Mouse (Mus musculus) thymus, adult 2 months (tissue): ENCODE measurements around the gene Gm6614. TPM values are rescaled to one million over a fixed set of nuclear protein-coding genes. Genes with fewer than 3 reads are reported as not detected.
"Not testable (repeated sequence)": the region's sequence is repeated elsewhere in the genome, so short reads cannot be mapped to it uniquely, and the experiment has no call there.

Source experiments
- DNase-seq: peaks from one replicate; pipeline ENCODE4 v3.0.0; 2021
- H3K27ac ChIP-seq: fragments of 200-500 bp; 2 replicates; pipeline ENCODE4 v1.5.1; 2012; ENCODE audit warnings: low read length, control low read depth; ENCODE audit not compliant: control insufficient read depth, insufficient read depth
- H3K27me3 ChIP-seq: fragments of 200-500 bp; 2 replicates; pipeline ENCODE4 v1.6.1; 2012; ENCODE audit warnings: mild to moderate bottlenecking, low read length, moderate library complexity, mixed read lengths; ENCODE audit not compliant: control insufficient read depth, insufficient read depth
- H3K36me3 ChIP-seq: fragments of 200-500 bp; 2 replicates; pipeline ENCODE4 v1.6.1; 2012; ENCODE audit warnings: mild to moderate bottlenecking, low read length, moderate library complexity; ENCODE audit not compliant: control insufficient read depth, insufficient read depth
- H3K4me1 ChIP-seq: fragments of 200-500 bp; replicated peaks from 2 replicates; pipeline ENCODE4 v1.6.1; 2012; ENCODE audit warnings: low read length; ENCODE audit not compliant: control insufficient read depth, insufficient read depth
- H3K4me3 ChIP-seq: fragments of 200-500 bp; 2 replicates; pipeline ENCODE4 v1.5.1; 2012; ENCODE audit warnings: mild to moderate bottlenecking, low read length, control low read depth, moderate library complexity; ENCODE audit not compliant: control insufficient read depth, insufficient read depth
- CTCF ChIP-seq: fragments of 200-500 bp; IDR thresholded peaks from 2 replicates; pipeline ENCODE4 v1.5.1; 2012; ENCODE audit warnings: mild to moderate bottlenecking, control low read depth, low read length, moderate library complexity, borderline replicate concordance; ENCODE audit not compliant: control insufficient read depth, poor library complexity, insufficient read depth; ENCODE audit errors: extremely low read depth
- POLR2A ChIP-seq: fragments of 200-500 bp; IDR thresholded peaks from 2 replicates; pipeline ENCODE4 v1.6.1; 2012; ENCODE audit warnings: mild to moderate bottlenecking, low read length, control low read depth, moderate library complexity; ENCODE audit not compliant: control insufficient read depth, poor library complexity, insufficient read depth; ENCODE audit errors: extremely low read depth
- WGBS: fragments of 180-500 bp; shearing (Covaris S2); methylation state at CpG from one replicate; pipeline ENCODE4 v1.1.7; 2018; 5-methylcytosine and 5-hydroxymethylcytosine counted together
- polyA plus RNA-seq: library from polyadenylated mRNA; depleted of rRNA; stranded (reverse); fragments of >200 nt; gene quantifications from 2 replicates; pipeline ENCODE4 v1.2.3, GENCODE M21; 2012; rRNA removed

The Gm6614 gene
- polyA plus RNA-seq = not detected in 2 replicates

- DNase-seq = no peak
Measured at GRCm38 (mm10) chr6:142011364-142011955, at the start of gene Gm6614. Gene Gm6614 (minus strand): TSS chr6:142011414.

GRCm38 (mm10) chr6:142058281-142058680, 47.1 kb upstream of the Gm6614 start:
- not testable (repeated sequence) for H3K27me3 ChIP-seq, H3K4me3 ChIP-seq, H3K27ac ChIP-seq, H3K36me3 ChIP-seq, DNase-seq, H3K4me1 ChIP-seq
- 80% methylated on average over 3 of the region's 3 CpGs for WGBS

More at GRCm38 (mm10) chr6:142011364-142011955, at the start of gene Gm6614:
- H3K4me3 ChIP-seq = no peak within 1 kb of the TSS
- no peaks in the 10 kb centered on the region for H3K27me3 ChIP-seq
- H3K27ac ChIP-seq = no peak within 1 kb of the TSS
- no peak for TF ChIP-seq CTCF
- no peak for TF ChIP-seq POLR2A
- WGBS = 93% methylated on average over 4 of the region's 4 CpGs
- H3K4me1 ChIP-seq = no peaks in the 10 kb centered on the region
- H3K36me3 ChIP-seq = no peaks in the 10 kb centered on the region

- Histone ChIP-seq H3K36me3 (no peaks in the 10 kb centered on the region), H3K4me1 (no peaks in the 10 kb centered on the region), H3K27ac (no peak overlapping the region), H3K4me3 (no peak overlapping the region), H3K27me3 (no peaks in the 10 kb centered on the region)
- TF ChIP-seq CTCF (no peak), POLR2A (no peak)
- WGBS = 92% methylated on average over 1 of the region's 1 CpGs
- no peak for DNase-seq
Measured at GRCm38 (mm10) chr6:142047689-142048088, 36.5 kb upstream of the Gm6614 start.

- Histone ChIP-seq H3K4me3 (no peak overlapping the region), H3K27ac (no peak overlapping the region), H3K4me1 (no peaks in the 10 kb centered on the region), H3K36me3 (no peaks in the 10 kb centered on the region), H3K27me3 (no peaks in the 10 kb centered on the region)
- TF ChIP-seq CTCF (no peak), POLR2A (no peak)
- WGBS = 91% methylated on average over 2 of the region's 2 CpGs
- DNase-seq = no peak
Measured at GRCm38 (mm10) chr6:142045746-142046145, 34.5 kb upstream of the Gm6614 start.

GRCm38 (mm10) chr6:142041896-142042295, 30.7 kb upstream of the Gm6614 start:
- DNase-seq = no peak
- Histone ChIP-seq H3K36me3 (no peaks in the 10 kb centered on the region), H3K27ac (no peak overlapping the region), H3K4me3 (no peak overlapping the region), H3K4me1 (no peaks in the 10 kb centered on the region), H3K27me3 (no peaks in the 10 kb centered on the region)
- TF ChIP-seq POLR2A (no peak), CTCF (no peak)
- WGBS = 94% methylated on average over 3 of the region's 3 CpGs

GRCm38 (mm10) chr6:142040306-142041175, 29.3 kb upstream of the Gm6614 start:
- no peak overlapping the region for H3K4me3 ChIP-seq
- 42% methylated on average over 16 of the region's 16 CpGs for WGBS
- no peaks in the 10 kb centered on the region for H3K36me3 ChIP-seq
- H3K27ac ChIP-seq = no peak overlapping the region
- no peaks in the 10 kb centered on the region for H3K27me3 ChIP-seq
- no peak for TF ChIP-seq CTCF
- TF ChIP-seq POLR2A = no peak
- DNase-seq = no peak
- no peaks in the 10 kb centered on the region for H3K4me1 ChIP-seq
